Mouse (Mus musculus): ENCODE data around the gene Cdca8. TPM values are rescaled to one million over a fixed set of nuclear protein-coding genes. Genes with fewer than 3 reads are reported as not detected.

Gene Cdca8
- 2.8 to 3.5 TPM (median 3.0 TPM) in 4 replicates for total RNA-seq (2023)

DNA sequence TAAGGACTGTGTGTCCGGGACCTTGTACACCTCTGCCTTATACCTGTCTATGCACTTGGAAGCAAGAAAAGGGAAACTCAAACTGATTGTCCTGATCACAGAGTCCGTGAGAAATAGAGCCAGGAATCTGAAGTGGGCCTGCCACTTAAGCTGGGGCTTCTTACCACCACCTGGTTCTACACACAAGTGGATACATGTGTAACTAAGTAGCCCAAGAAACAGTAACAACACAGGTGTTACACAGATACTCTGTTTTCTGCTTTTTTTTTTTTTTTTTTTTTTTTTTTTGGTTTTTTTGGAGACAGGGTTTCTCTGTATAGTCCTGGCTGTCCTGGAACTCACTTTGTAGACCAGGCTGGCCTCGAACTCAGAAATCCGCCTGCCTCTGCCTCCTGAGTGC is at the start of gene Cdca8:
Gene Cdca8, minus strand, starts transcription at position 101 of the 400 bp plus-strand sequence.

GRCm38 (mm10) chr4:124985671-124986602 is 46.8 kb upstream of the Cdca8 start, which contains the start of gene Rspo1:
Rspo1 (plus strand) TSS chr4:124986430.

GRCm38 (mm10) chr4:124936613-124937471 is 2.3 kb downstream of the Cdca8 start, which contains the start of gene 9930104L06Rik:
9930104L06Rik (plus strand) TSS chr4:124937048.

GRCm38 (mm10) chr4:124880599-124880998 is 58.5 kb downstream of the Cdca8 start, which contains the start of gene Epha10:
Epha10 (plus strand) TSS chr4:124880899.

Other genes with a start within 250 kb of the Cdca8 start
- 19.1 to 21.9 TPM (median 21.0 TPM) in 4 replicates for gene Utp11, start 245.7 kb downstream of the Cdca8 start, total RNA-seq (2023)
- gene Fhl3, start 238.6 kb downstream of the Cdca8 start, total RNA-seq (2023): 11.4 to 13.3 TPM (median 12.5 TPM) in 4 replicates
- gene Sf3a3, start 224.5 kb downstream of the Cdca8 start, total RNA-seq (2023): 47.0 to 62.9 TPM (median 54.7 TPM) in 4 replicates
- 33.1 to 47.4 TPM (median 40.8 TPM) in 4 replicates for gene Inpp5b, start 197.5 kb downstream of the Cdca8 start, total RNA-seq (2023)
- 35.5 to 42.3 TPM (median 40.0 TPM) in 4 replicates for gene Mtf1, start 137.2 kb downstream of the Cdca8 start, total RNA-seq (2023)
- 101 to 124 TPM (median 115 TPM) in 4 replicates for gene Yrdc, start 88.6 kb downstream of the Cdca8 start, total RNA-seq (2023)
- 9.6 to 14.4 TPM (median 12.3 TPM) in 4 replicates for gene 1110065P20Rik, start 88.1 kb downstream of the Cdca8 start, total RNA-seq (2023)
- 0.33 to 0.78 TPM (median 0.47 TPM) in 4 replicates for gene Maneal, start 77.1 kb downstream of the Cdca8 start, total RNA-seq (2023)
- not detected in 4 replicates for gene Epha10, start 58.4 kb downstream of the Cdca8 start, total RNA-seq (2023)
- gene 9930104L06Rik, start 2.3 kb downstream of the Cdca8 start, total RNA-seq (2023): 14.6 to 19.8 TPM (median 17.3 TPM) in 4 replicates
- gene Rspo1, start 47.1 kb upstream of the Cdca8 start, total RNA-seq (2023): not detected in 4 replicates
- 88.6 to 102 TPM (median 99.5 TPM) in 4 replicates for gene Gnl2, start 77.3 kb upstream of the Cdca8 start, total RNA-seq (2023)
- not detected in 4 replicates for gene Dnali1, start 126.4 kb upstream of the Cdca8 start, total RNA-seq (2023)
- gene Snip1, start 127.4 kb upstream of the Cdca8 start, total RNA-seq (2023): 31.2 to 32.3 TPM (median 31.5 TPM) in 4 replicates
- gene Meaf6, start 145.8 kb upstream of the Cdca8 start, total RNA-seq (2023): 40.5 to 50.9 TPM (median 44.1 TPM) in 4 replicates
- 329 to 354 TPM (median 349 TPM) in 4 replicates for gene Zc3h12a, start 188.5 kb upstream of the Cdca8 start, total RNA-seq (2023)

All from B cell, adult 62 days (primary cell).